Mouse (Mus musculus) splenic B cell, adult 2 months (primary cell): ENCODE measurements at regions not wholly inside any gene's neighbourhood (a gene's known extent, or its start where the extent isn't known, plus 50 kb on each side); places are given as distances from the start of the nearest gene placed in this dataset.
A peak's percentile ranks its signal among the peaks of the same experiment; 100 is the strongest.

Experiments
- DNase-seq: peaks from one replicate; pipeline ENCODE4 v3.0.0-alpha.2; 2011; ENCODE audit warnings: low read depth, low spot score
- H3K27me3 ChIP-seq: 2 replicates; pipeline ENCODE4 v1.6.1; 2012; ENCODE audit warnings: mild to moderate bottlenecking, low read length, moderate library complexity, mixed read lengths; ENCODE audit not compliant: control insufficient read depth, poor library complexity, insufficient read depth, severe bottlenecking
- H3K36me3 ChIP-seq: 2 replicates; pipeline ENCODE4 v1.6.1; 2012; ENCODE audit warnings: mild to moderate bottlenecking, low read length, moderate library complexity, mixed read lengths; ENCODE audit not compliant: control insufficient read depth, poor library complexity, insufficient read depth, severe bottlenecking

DNA sequence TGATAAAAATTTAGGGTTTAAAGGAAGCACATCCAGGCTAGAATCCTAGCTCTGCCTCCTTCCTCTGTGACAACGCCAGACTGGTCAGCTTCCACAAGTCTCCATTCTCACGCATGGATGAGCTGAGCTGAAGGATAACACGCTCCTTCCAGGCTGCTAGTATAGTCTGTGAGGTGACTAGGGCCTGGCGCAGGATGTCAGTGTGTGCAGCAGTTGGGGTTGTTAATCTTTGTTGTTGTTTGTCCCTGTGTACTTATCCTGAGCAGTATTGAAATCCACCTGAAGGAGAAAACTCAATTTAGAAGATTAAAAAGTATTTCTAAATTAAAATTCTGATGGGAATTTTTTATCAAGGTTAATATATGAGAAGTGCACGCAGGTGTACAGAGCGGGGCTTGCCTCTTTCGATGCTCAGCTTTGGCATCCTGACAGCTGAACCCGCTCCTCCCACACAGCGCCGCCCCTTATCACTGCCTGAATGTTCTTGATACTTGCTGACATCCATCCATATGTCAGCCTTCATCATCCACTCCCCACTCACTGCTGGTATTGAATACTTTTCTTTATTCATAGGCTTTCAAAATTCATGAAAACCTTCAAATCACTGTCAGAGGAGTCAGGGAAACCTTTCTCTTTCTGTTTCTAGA lies 130.7 kb upstream of the Bank1 start:
- no peak for DNase-seq
- Histone ChIP-seq H3K27me3 (no peaks in the 10 kb centered on the region), H3K36me3 (no peaks in the 10 kb centered on the region)

GRCm38 (mm10) chr3:136455651-136456470 lies 130.0 kb upstream of the Bank1 start:
- DNase-seq, result no peak
- Histone ChIP-seq H3K36me3 (no peaks in the 10 kb centered on the region), H3K27me3 (no peaks in the 10 kb centered on the region)

DNA sequence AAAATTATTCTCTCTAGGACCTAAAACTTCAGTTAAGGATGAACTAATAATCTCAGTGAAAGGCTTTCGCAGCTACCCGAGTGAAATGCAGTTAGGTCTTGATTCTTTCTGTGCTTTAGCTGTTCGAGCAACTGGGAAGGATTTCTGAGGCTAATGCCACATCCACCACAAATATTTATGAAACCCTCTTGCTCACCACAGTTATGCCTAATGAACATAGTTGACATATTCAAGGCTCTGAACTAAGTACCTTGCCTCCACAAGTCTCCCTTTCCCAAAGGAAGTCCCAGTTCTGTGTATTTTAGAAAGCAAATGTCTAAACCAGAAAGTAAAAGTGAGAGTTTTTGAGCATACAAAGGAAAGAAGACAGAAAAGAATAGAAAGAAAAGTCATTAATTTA lies 129.1 kb upstream of the Bank1 start:
- Histone ChIP-seq H3K27me3 (no peaks in the 10 kb centered on the region), H3K36me3 (no peaks in the 10 kb centered on the region)
- no peak for DNase-seq

- Histone ChIP-seq H3K36me3 (no peaks in the 10 kb centered on the region), H3K27me3 (no peaks in the 10 kb centered on the region)
- no peak for DNase-seq
These were observed 125.3 kb upstream of the Bank1 start for GRCm38 (mm10) chr3:136450986-136451774.

GRCm38 (mm10) chr3:136450361-136450895 lies 124.6 kb upstream of the Bank1 start:
- DNase-seq, result no peak
- H3K36me3 ChIP-seq, result no peaks in the 10 kb centered on the region
- no peaks in the 10 kb centered on the region for H3K27me3 ChIP-seq

DNA sequence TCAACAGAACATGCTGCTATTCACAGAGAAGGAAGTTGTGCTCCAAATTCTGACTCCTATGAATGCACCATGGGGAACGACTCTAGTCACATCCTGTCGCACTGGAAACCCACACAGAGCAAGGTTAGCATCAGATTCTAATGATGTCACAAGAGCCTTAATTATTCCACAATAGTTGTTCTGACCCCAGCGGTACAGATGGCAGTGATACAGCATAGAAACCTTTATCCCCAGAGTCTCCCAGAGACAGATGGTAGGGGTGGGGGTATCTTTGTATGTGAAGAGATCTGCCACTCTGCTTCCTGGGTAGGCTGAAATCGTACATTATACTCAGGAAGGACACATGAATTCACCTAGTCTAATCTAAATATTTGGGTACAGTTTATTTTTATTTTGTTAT lies 123.5 kb upstream of the Bank1 start:
- Histone ChIP-seq H3K36me3 (no peaks in the 10 kb centered on the region), H3K27me3 (no peaks in the 10 kb centered on the region)
- no peak for DNase-seq

DNA sequence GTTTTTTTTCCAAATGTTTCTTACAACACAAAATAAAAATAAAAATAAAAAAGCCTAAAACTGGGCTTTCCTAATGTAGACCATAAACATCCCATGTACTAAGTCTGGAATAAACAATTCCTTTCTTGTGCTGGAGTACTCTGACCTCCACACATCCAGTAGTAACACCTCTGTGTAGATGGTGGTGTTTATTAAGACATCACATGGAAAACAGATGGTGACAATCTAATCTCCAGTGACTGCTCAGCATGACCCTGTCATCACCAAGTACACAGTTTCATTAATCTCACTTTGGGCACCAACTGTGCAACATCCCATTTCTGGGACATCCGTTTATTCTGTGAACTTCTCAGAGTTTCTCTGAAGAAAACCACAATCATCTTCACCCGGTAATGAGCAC lies 118.7 kb upstream of the Bank1 start:
- Histone ChIP-seq H3K27me3 (no peaks in the 10 kb centered on the region), H3K36me3 (no peaks in the 10 kb centered on the region)
- DNase-seq, result no peak

- H3K27me3 ChIP-seq, result no peaks in the 10 kb centered on the region
- peak; percentile 51 for DNase-seq
- H3K36me3 ChIP-seq, result no peaks in the 10 kb centered on the region
These were observed 116.2 kb upstream of the Bank1 start for GRCm38 (mm10) chr3:136442099-136442498.

- H3K36me3 ChIP-seq, result no peaks in the 10 kb centered on the region
- no peaks in the 10 kb centered on the region for H3K27me3 ChIP-seq
- no peak for DNase-seq
These were observed 114.2 kb upstream of the Bank1 start for GRCm38 (mm10) chr3:136439907-136440645.

DNA sequence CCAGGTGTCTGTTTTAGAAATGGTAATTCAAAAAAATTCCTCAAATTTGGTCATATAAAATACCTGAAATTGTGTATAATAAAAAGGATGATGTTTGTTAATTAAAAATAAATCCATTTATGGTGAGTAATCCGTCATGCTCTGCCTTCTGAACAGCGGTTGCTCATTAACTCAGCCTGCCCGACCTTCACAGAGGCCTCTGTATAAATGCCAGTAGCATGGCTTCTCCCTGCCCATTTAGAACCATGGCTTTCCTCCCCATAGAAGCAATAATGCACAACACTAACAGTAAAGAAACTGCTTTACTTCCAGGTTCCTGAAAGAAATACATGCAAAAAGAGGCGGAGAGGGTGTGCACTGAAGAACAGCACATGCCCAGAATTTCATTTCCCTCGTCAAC lies 113.5 kb upstream of the Bank1 start:
- Histone ChIP-seq H3K27me3 (no peaks in the 10 kb centered on the region), H3K36me3 (no peaks in the 10 kb centered on the region)
- no peak for DNase-seq

GRCm38 (mm10) chr3:136434407-136434806 lies 108.5 kb upstream of the Bank1 start:
- H3K36me3 ChIP-seq, result no peaks in the 10 kb centered on the region
- no peaks in the 10 kb centered on the region for H3K27me3 ChIP-seq
- DNase-seq, result no peak

- DNase-seq, result no peak
- Histone ChIP-seq H3K27me3 (no peaks in the 10 kb centered on the region), H3K36me3 (no peaks in the 10 kb centered on the region)
These were observed 106.2 kb upstream of the Bank1 start for GRCm38 (mm10) chr3:136432072-136432471.

DNA sequence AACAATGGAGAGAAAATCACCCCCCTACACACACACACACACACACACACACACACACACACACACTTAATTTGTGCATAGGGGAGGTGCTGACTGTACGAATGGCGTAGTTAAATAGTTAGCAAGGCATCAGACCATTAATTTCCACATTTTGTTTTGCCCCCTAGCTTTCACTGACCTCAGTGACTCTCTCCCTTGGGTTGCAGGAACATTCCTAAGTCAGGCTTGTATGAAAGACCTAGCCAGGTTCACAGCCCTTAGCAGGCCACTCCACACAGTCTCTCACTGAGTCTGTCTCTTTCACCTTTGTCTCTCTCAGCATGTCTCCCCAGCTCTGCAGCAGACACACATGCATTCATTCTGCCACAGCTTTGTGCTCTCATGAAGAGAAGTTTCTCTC lies 101.6 kb upstream of the Bank1 start:
- Histone ChIP-seq H3K36me3 (no peaks in the 10 kb centered on the region), H3K27me3 (no peaks in the 10 kb centered on the region)
- no peak for DNase-seq

DNA sequence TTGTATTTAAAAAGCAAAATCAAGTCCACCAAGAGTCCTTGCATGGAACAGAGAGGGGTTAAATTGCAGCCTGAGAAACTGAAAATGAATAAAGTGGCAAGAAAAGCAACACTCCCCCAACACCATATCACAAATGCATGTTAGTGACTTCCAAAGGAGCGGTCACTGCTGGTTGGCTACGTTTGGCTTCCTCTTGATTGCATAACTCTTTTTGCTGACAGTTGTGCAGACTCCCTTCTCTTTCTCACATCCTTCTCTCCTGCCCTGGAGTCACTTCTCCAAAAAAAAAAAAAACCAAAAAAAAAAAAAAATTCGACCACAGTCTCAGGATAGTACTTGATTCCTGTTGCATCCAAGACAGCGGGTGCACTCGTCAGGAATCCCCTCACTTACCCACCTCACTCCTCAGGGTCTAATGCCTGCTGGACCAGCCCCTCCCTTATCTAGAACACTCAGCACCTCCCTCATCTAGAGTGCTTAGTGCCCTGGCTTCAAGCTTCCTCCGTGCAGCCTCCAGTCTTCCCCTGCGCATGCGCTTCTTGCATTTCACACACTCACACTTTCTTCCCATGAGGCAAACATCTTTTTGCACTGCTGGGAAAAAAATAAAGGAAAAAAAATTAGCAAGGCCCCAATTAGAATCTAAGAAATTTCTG lies 100.8 kb upstream of the Bank1 start:
- Histone ChIP-seq H3K27me3 (no peaks in the 10 kb centered on the region), H3K36me3 (no peaks in the 10 kb centered on the region)
- peak; percentile 25 for DNase-seq
